Mouse (Mus musculus) intestine, embryonic 15.5 days (tissue): ENCODE data around the gene Prf1. TPM values are rescaled to one million over a fixed set of nuclear protein-coding genes. Genes with fewer than 3 reads are reported as not detected.

Experiments
- ATAC-seq: fragments of 200-750 bp; cut with Nextera tagmentation; 2 replicates; pipeline ENCODE4 v1.8.0; 2017; ENCODE audit warnings: moderate TSS enrichment, moderate library complexity
- H3K27ac ChIP-seq: fragments of 300-500 bp; sonication (generic); 2 replicates; pipeline ENCODE4 v1.5.1; 2015; ENCODE audit warnings: mild to moderate bottlenecking, inconsistent platforms
- H3K27me3 ChIP-seq: fragments of 300-500 bp; sonication (generic); replicated peaks from 2 replicates; pipeline ENCODE4 v1.6.1; 2015; ENCODE audit warnings: inconsistent platforms
- H3K36me3 ChIP-seq: fragments of 300-500 bp; sonication (generic); 2 replicates; pipeline ENCODE4 v1.6.1; 2015; ENCODE audit warnings: inconsistent platforms
- H3K4me1 ChIP-seq: fragments of 300-500 bp; sonication (generic); replicated peaks from 2 replicates; pipeline ENCODE4 v1.6.1; 2015; ENCODE audit warnings: inconsistent platforms
- H3K4me2 ChIP-seq: fragments of 300-500 bp; sonication (generic); replicated peaks from 2 replicates; pipeline ENCODE4 v1.6.1; 2015; ENCODE audit warnings: mild to moderate bottlenecking, inconsistent platforms
- H3K4me3 ChIP-seq: fragments of 300-500 bp; sonication (generic); replicated peaks from 2 replicates; pipeline ENCODE4 v1.5.1; 2015; ENCODE audit warnings: inconsistent platforms
- H3K9ac ChIP-seq: fragments of 300-500 bp; sonication (generic); 2 replicates; pipeline ENCODE4 v1.6.1; 2015; ENCODE audit warnings: inconsistent platforms
- H3K9me3 ChIP-seq: fragments of 300-500 bp; sonication (generic); 2 replicates; pipeline ENCODE4 v1.6.1; 2016; ENCODE audit warnings: inconsistent platforms
- WGBS: fragments of 180-500 bp; shearing (Covaris S2); methylation state at CpG from one replicate; pipeline ENCODE4 v1.1.7; 2015; 5-methylcytosine and 5-hydroxymethylcytosine counted together
- polyA plus RNA-seq: library from polyadenylated mRNA; unstranded; fragments of >200 nt; fragmentation: Nextera tagmentation; extraction: Ambion mirVana; gene quantifications from 2 replicates; pipeline ENCODE4 v1.2.1, GENCODE M21; 2015

The Prf1 gene
- polyA plus RNA-seq, 1 experiment from 2014 or later: not detected

- Histone ChIP-seq H3K4me3 (no peak overlapping the region), H3K27me3 (no peaks in the 10 kb centered on the region), H3K4me1 (peaks cover 3% of the 10 kb centered on the region; the same call in 1 of the 2 replicates), H3K4me2 (no peak overlapping the region), H3K27ac (no peak overlapping the region), H3K36me3 (no peaks in the 10 kb centered on the region), H3K9me3 (no peaks in the 10 kb centered on the region), H3K9ac (no peak overlapping the region)
- WGBS: 48% methylated on average over 9 of the region's 9 CpGs
- ATAC-seq: no peak
Observed at GRCm38 (mm10) chr10:61325782-61326328, 28.2 kb downstream of the Prf1 start.

GRCm38 (mm10) chr10:61327545-61327944 lies 29.9 kb downstream of the Prf1 start:
- WGBS: 84% methylated on average over 10 of the region's 10 CpGs
- Histone ChIP-seq H3K9ac (no peak overlapping the region), H3K4me1 (peaks cover 3% of the 10 kb centered on the region; the same call in 1 of the 2 replicates), H3K36me3 (no peaks in the 10 kb centered on the region), H3K27me3 (no peaks in the 10 kb centered on the region), H3K27ac (no peak overlapping the region), H3K4me3 (no peak overlapping the region), H3K4me2 (no peak overlapping the region), H3K9me3 (no peaks in the 10 kb centered on the region)
- ATAC-seq: no peak

- Histone ChIP-seq H3K27ac (no peak overlapping the region), H3K9ac (no peak overlapping the region), H3K27me3 (no peaks in the 10 kb centered on the region), H3K9me3 (no peaks in the 10 kb centered on the region), H3K36me3 (no peaks in the 10 kb centered on the region), H3K4me2 (no peak overlapping the region), H3K4me3 (no peak overlapping the region), H3K4me1 (peaks cover 3% of the 10 kb centered on the region; the same call in 1 of the 2 replicates)
- 57% methylated on average over 7 of the region's 7 CpGs for WGBS
- no peak for ATAC-seq
Observed at GRCm38 (mm10) chr10:61328927-61329326, 31.3 kb downstream of the Prf1 start.

- Histone ChIP-seq H3K27me3 (no peaks in the 10 kb centered on the region), H3K9ac (no peak overlapping the region), H3K4me3 (no peak overlapping the region), H3K4me2 (no peak overlapping the region), H3K27ac (no peak overlapping the region), H3K36me3 (no peaks in the 10 kb centered on the region), H3K4me1 (0 out of 2 replicates have a peak, but pooled peaks cover 3% of the 10 kb centered on the region), H3K9me3 (no peaks in the 10 kb centered on the region)
- WGBS: 85% methylated on average over 5 of the region's 5 CpGs
- no peak for ATAC-seq
Observed at GRCm38 (mm10) chr10:61331046-61331445, 33.4 kb downstream of the Prf1 start.

GRCm38 (mm10) chr10:61334545-61334944 lies 36.9 kb downstream of the Prf1 start:
- Histone ChIP-seq H3K4me1 (no peaks in the 10 kb centered on the region), H3K27me3 (no peaks in the 10 kb centered on the region), H3K36me3 (no peaks in the 10 kb centered on the region), H3K4me2 (no peak overlapping the region), H3K27ac (no peak overlapping the region), H3K9me3 (no peaks in the 10 kb centered on the region), H3K4me3 (no peak overlapping the region), H3K9ac (no peak overlapping the region)
- 72% methylated on average over 7 of the region's 7 CpGs for WGBS
- ATAC-seq: no peak

GRCm38 (mm10) chr10:61336137-61336536 lies 38.5 kb downstream of the Prf1 start:
- Histone ChIP-seq H3K4me2 (no peak overlapping the region), H3K4me1 (no peaks in the 10 kb centered on the region), H3K9me3 (no peaks in the 10 kb centered on the region), H3K4me3 (no peak overlapping the region), H3K36me3 (no peaks in the 10 kb centered on the region), H3K9ac (no peak overlapping the region), H3K27me3 (no peaks in the 10 kb centered on the region), H3K27ac (no peak overlapping the region)
- 20% methylated on average over 6 of the region's 6 CpGs for WGBS
- ATAC-seq: no peak

GRCm38 (mm10) chr10:61336592-61336991 lies 39.0 kb downstream of the Prf1 start:
- WGBS: 77% methylated on average over 5 of the region's 5 CpGs
- Histone ChIP-seq H3K4me2 (no peak overlapping the region), H3K4me3 (no peak overlapping the region), H3K4me1 (no peaks in the 10 kb centered on the region), H3K27me3 (no peaks in the 10 kb centered on the region), H3K9ac (no peak overlapping the region), H3K36me3 (no peaks in the 10 kb centered on the region), H3K27ac (no peak overlapping the region), H3K9me3 (no peaks in the 10 kb centered on the region)
- no peak for ATAC-seq

- Histone ChIP-seq H3K4me1 (no peaks in the 10 kb centered on the region), H3K9ac (no peak overlapping the region), H3K4me2 (no peak overlapping the region), H3K36me3 (peaks cover 3% of the 10 kb centered on the region; the same call in 1 of the 2 replicates), H3K4me3 (no peak overlapping the region), H3K27me3 (no peaks in the 10 kb centered on the region), H3K9me3 (no peaks in the 10 kb centered on the region), H3K27ac (no peak overlapping the region)
- 92% methylated on average over 11 of the region's 11 CpGs for WGBS
- ATAC-seq: no peak
Observed at GRCm38 (mm10) chr10:61337665-61338064, 40.0 kb downstream of the Prf1 start.

GRCm38 (mm10) chr10:61339216-61339615 lies 41.6 kb downstream of the Prf1 start:
- H3K27ac ChIP-seq: no peak overlapping the region
- no peaks in the 10 kb centered on the region for H3K27me3 ChIP-seq
- peaks cover 3% of the 10 kb centered on the region; the same call in 1 of the 2 replicates for H3K36me3 ChIP-seq
- H3K4me1 ChIP-seq: no peaks in the 10 kb centered on the region
- 87% methylated on average over 9 of the region's 9 CpGs for WGBS
- H3K4me3 ChIP-seq: no peak overlapping the region
- ATAC-seq: no peak
- no peak overlapping the region for H3K9ac ChIP-seq
- H3K4me2 ChIP-seq: no peak overlapping the region
- no peaks in the 10 kb centered on the region for H3K9me3 ChIP-seq

GRCm38 (mm10) chr10:61340247-61340646 lies 42.6 kb downstream of the Prf1 start:
- 79% methylated on average over 9 of the region's 9 CpGs for WGBS
- Histone ChIP-seq H3K4me3 (no peak overlapping the region), H3K9ac (no peak overlapping the region), H3K27me3 (no peaks in the 10 kb centered on the region), H3K27ac (no peak overlapping the region), H3K4me2 (no peak overlapping the region), H3K4me1 (no peaks in the 10 kb centered on the region), H3K36me3 (peaks cover 3% of the 10 kb centered on the region; the same call in 1 of the 2 replicates), H3K9me3 (no peaks in the 10 kb centered on the region)
- ATAC-seq: no peak

GRCm38 (mm10) chr10:61341045-61341444 lies 43.4 kb downstream of the Prf1 start:
- H3K4me3 ChIP-seq: no peak overlapping the region
- H3K4me1 ChIP-seq: peaks cover 4% of the 10 kb centered on the region
- H3K36me3 ChIP-seq: peaks cover 3% of the 10 kb centered on the region; the same call in 1 of the 2 replicates
- ATAC-seq: no peak
- no peak overlapping the region for H3K4me2 ChIP-seq
- H3K9ac ChIP-seq: no peak overlapping the region
- H3K27me3 ChIP-seq: no peaks in the 10 kb centered on the region
- no peaks in the 10 kb centered on the region for H3K9me3 ChIP-seq
- 91% methylated on average over 5 of the region's 5 CpGs for WGBS
- no peak overlapping the region for H3K27ac ChIP-seq

- no peak overlapping the region for H3K9ac ChIP-seq
- H3K36me3 ChIP-seq: peaks cover 3% of the 10 kb centered on the region; the same call in 1 of the 2 replicates
- H3K27me3 ChIP-seq: no peaks in the 10 kb centered on the region
- H3K4me3 ChIP-seq: no peak overlapping the region
- 64% methylated on average over 6 of the region's 6 CpGs for WGBS
- H3K4me1 ChIP-seq: peaks cover 8% of the 10 kb centered on the region
- H3K27ac ChIP-seq: no peak overlapping the region
- no peaks in the 10 kb centered on the region for H3K9me3 ChIP-seq
- no peak for ATAC-seq
- H3K4me2 ChIP-seq: no peak overlapping the region
Observed at GRCm38 (mm10) chr10:61341557-61341956, 43.9 kb downstream of the Prf1 start.

- Histone ChIP-seq H3K36me3 (peaks cover 3% of the 10 kb centered on the region; the same call in 1 of the 2 replicates), H3K4me2 (no peak overlapping the region), H3K4me1 (peaks cover 12% of the 10 kb centered on the region), H3K4me3 (no peak overlapping the region), H3K9ac (no peak overlapping the region), H3K9me3 (no peaks in the 10 kb centered on the region), H3K27ac (no peak overlapping the region), H3K27me3 (no peaks in the 10 kb centered on the region)
- WGBS: 94% methylated on average over 13 of the region's 13 CpGs
- ATAC-seq: no peak
Observed at GRCm38 (mm10) chr10:61342750-61343149, 45.1 kb downstream of the Prf1 start.
